Mouse (Mus musculus) brain, embryonic 14.5 days (tissue): ENCODE measurements around the gene Kat2a.

Source experiments
- CTCF ChIP-seq: fragments of 200-500 bp; IDR thresholded peaks from 2 replicates; pipeline ENCODE4 v1.5.1; 2012; ENCODE audit warnings: inconsistent platforms, mild to moderate bottlenecking, moderate library complexity, borderline replicate concordance; ENCODE audit not compliant: insufficient read depth, insufficient read length; ENCODE audit errors: extremely low read depth
- POLR2A ChIP-seq: fragments of 200-500 bp; IDR thresholded peaks from 2 replicates; pipeline ENCODE4 v1.6.1; 2012; ENCODE audit warnings: mild to moderate bottlenecking, inconsistent platforms, borderline replicate concordance; ENCODE audit not compliant: poor library complexity, insufficient read depth, insufficient read length, severe bottlenecking; ENCODE audit errors: extremely low read depth

- TF ChIP-seq CTCF (no peak), POLR2A (no peak)
Measured at GRCm38 (mm10) chr11:100682526-100682925, 29.7 kb downstream of the Kat2a start.
